Mouse (Mus musculus) left cerebral cortex, postnatal 10 days (tissue): Measurements from ENCODE around the gene Zbtb25. TPM values are rescaled to one million over a fixed set of nuclear protein-coding genes. Genes with fewer than 3 reads are reported as not detected.
A peak's percentile ranks its signal among the peaks of the same experiment; 100 is the strongest.

Experiments
- DNase-seq, 2 experiments: peaks; one replicate each; pipeline ENCODE4 v3.0.0; 2021 to 2022; ENCODE audit warnings: low spot score in 2 of 2, mixed read lengths in 1 of 2; ENCODE audit errors: extremely low spot score in 1 of 2
- intact Hi-C: fragments of 180-260 bp; cut with DNase I; formaldehyde crosslinking; loops from one replicate; pipeline ENCODE4 v1.15.1; 2025
- total RNA-seq, 2 experiments: library from RNA; stranded (reverse); gene quantifications; 2 replicates each; pipeline ENCODE4 v1.2.3; 2021

Gene Zbtb25
- 10 to 100 TPM; 17.2 to 18.0 TPM for total RNA-seq

- intact Hi-C loops, result loop anchor here (10.0 kb wide), 1 partner anchor 225 kb away; no protein-coding TSS in a partner anchor
Observed at GRCm38 (mm10) chr12:76369206-76369977, at the start of gene Zbtb25. Zbtb25 (minus strand) TSS chr12:76369602.

GRCm38 (mm10) chr12:76418346-76418745, 48.9 kb upstream of the Zbtb25 start:
- intact Hi-C loops, result no loop called here
- no peak for DNase-seq

More at GRCm38 (mm10) chr12:76369206-76369977, at the start of gene Zbtb25:
- peak; percentile 83 to 95 for DNase-seq

- intact Hi-C loops, result no loop called here
- DNase-seq, result peak in 1 of 2 experiments; percentile 58
Observed at GRCm38 (mm10) chr12:76417433-76417854, 48.0 kb upstream of the Zbtb25 start, which contains the start of gene Ppp1r36. Ppp1r36 (plus strand) TSS chr12:76417538.

GRCm38 (mm10) chr12:76415383-76416010, 46.1 kb upstream of the Zbtb25 start:
- DNase-seq, result no peak
- intact Hi-C loops, result no loop called here

- intact Hi-C loops, result loop anchor here (5.0 kb wide), 1 partner anchor 63 kb away; no protein-coding TSS in a partner anchor
- no peak for DNase-seq
Observed at GRCm38 (mm10) chr12:76409166-76409565, 39.8 kb upstream of the Zbtb25 start.

- intact Hi-C loops, result loop anchor here (5.0 kb wide), 1 partner anchor 65 kb away; no protein-coding TSS in a partner anchor
- DNase-seq, result no peak
Observed at GRCm38 (mm10) chr12:76407184-76407583, 37.8 kb upstream of the Zbtb25 start.

- DNase-seq, result no peak
Observed at GRCm38 (mm10) chr12:76405971-76406370, 36.6 kb upstream of the Zbtb25 start.

GRCm38 (mm10) chr12:76405183-76405970, 36.0 kb upstream of the Zbtb25 start:
- intact Hi-C loops, result loop anchor here (5.0 kb wide), 1 partner anchor 67 kb away; no protein-coding TSS in a partner anchor

More at GRCm38 (mm10) chr12:76405971-76406370, 36.6 kb upstream of the Zbtb25 start:
- intact Hi-C loops, result loop anchor here (5.0 kb wide), 1 partner anchor 66 kb away; no protein-coding TSS in a partner anchor

GRCm38 (mm10) chr12:76404836-76405182, 35.4 kb upstream of the Zbtb25 start:
- intact Hi-C loops, result loop anchor here (5.0 kb wide), 1 partner anchor 67 kb away; no protein-coding TSS in a partner anchor

More at GRCm38 (mm10) chr12:76405183-76405970, 36.0 kb upstream of the Zbtb25 start:
- peak; percentile 22 to 51 for DNase-seq

GRCm38 (mm10) chr12:76403886-76404537, 34.6 kb upstream of the Zbtb25 start, which contains the start of gene Hspa2:
Hspa2 (plus strand) TSS chr12:76404176.
- peak; percentile 99 to 100 for DNase-seq
- intact Hi-C loops, result no loop called here

More at GRCm38 (mm10) chr12:76404836-76405182, 35.4 kb upstream of the Zbtb25 start:
- peak in 1 of 2 experiments; percentile 48 for DNase-seq

- intact Hi-C loops, result no loop called here
- DNase-seq, result no peak
Observed at GRCm38 (mm10) chr12:76402991-76403885, 33.8 kb upstream of the Zbtb25 start.

GRCm38 (mm10) chr12:76401674-76402073, 32.3 kb upstream of the Zbtb25 start:
- intact Hi-C loops, result no loop called here
- DNase-seq, result no peak

GRCm38 (mm10) chr12:76397281-76397680, 27.9 kb upstream of the Zbtb25 start:
- no peak for DNase-seq
- intact Hi-C loops, result no loop called here

- DNase-seq, result no peak
- intact Hi-C loops, result no loop called here
Observed at GRCm38 (mm10) chr12:76392979-76393378, 23.6 kb upstream of the Zbtb25 start.

GRCm38 (mm10) chr12:76391595-76392271, 22.3 kb upstream of the Zbtb25 start:
- DNase-seq, result no peak
- intact Hi-C loops, result no loop called here

GRCm38 (mm10) chr12:76388794-76389193, 19.4 kb upstream of the Zbtb25 start:
- DNase-seq, result no peak
- intact Hi-C loops, result no loop called here

GRCm38 (mm10) chr12:76385342-76385741, 15.9 kb upstream of the Zbtb25 start:
- no peak for DNase-seq
- intact Hi-C loops, result no loop called here
